Mouse (Mus musculus) lung, adult 2 months (tissue): ENCODE results near the gene Bdkrb1.

ENCODE experiments used
- CTCF ChIP-seq: fragments of 200-500 bp; IDR thresholded peaks from 2 replicates; pipeline ENCODE4 v1.5.1; 2011; ENCODE audit warnings: mild to moderate bottlenecking, low read length, control low read depth; ENCODE audit not compliant: insufficient read depth
- POLR2A ChIP-seq: fragments of 200-500 bp; IDR thresholded peaks from 2 replicates; pipeline ENCODE4 v1.6.1; 2011; ENCODE audit warnings: low read depth, mild to moderate bottlenecking, control low read depth, low read length, borderline replicate concordance; ENCODE audit errors: extremely low read depth

GRCm38 (mm10) chr12:105582486-105582885, 20.4 kb upstream of the Bdkrb1 start:
- TF ChIP-seq CTCF (no peak), POLR2A (no peak)
